Mouse (Mus musculus) naive thymus-derived CD4-positive, alpha-beta T cell, adult 2 months (primary cell): ENCODE results near the gene Heatr5a.

ENCODE experiments used
- DNase-seq: peaks from one replicate; pipeline ENCODE4 v3.0.0-alpha.2; 2011; ENCODE audit warnings: low read depth

The Heatr5a gene

GRCm38 (mm10) chr12:51847953-51848680 is 123.0 kb downstream of the Heatr5a start:
- DNase-seq = no peak

DNA sequence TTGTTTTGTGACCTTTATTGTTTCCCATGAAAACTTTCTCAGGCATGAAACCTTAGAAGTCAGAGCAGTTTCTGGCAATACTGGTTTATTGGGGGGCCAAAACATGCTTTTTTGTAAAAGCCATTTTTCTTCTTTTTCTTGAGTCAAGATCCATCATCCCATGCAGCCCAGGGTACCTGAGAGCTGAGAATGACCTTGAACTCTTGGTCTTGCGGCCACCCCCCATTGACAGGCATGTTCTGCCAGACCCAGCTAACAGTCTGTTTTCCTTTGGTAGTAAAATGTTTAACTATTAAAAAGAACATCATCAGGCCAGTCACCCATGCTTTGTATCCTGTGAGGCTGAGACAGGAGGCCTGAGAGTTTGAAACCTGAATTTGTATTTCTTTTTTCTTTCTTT is 125.9 kb downstream of the Heatr5a start:
- no peak for DNase-seq

DNA sequence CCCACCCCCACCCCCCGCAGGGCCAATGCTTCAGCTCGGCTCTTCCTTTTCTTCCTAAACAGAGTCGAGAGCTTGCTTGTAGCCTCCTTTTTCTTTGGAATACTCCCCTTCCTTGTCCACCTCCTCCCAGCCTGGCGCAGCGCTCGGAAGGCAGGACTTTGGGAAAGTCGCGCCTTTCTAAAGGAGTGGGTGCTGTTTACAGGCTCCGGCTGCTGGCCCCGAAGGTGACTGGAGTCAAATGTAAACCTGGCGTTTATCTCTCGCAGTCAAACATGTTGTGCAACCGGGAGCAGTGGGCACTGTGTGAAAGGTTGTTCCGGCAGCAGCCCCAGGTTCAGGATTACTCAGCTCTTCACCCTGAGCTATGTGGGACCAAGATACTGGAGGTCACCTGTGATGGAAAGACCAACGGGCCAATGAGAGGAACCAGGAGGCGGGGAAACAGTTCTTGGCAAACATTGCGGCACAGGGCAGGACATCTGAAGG is 126.3 kb downstream of the Heatr5a start:
- DNase-seq = peak; percentile 88

DNA sequence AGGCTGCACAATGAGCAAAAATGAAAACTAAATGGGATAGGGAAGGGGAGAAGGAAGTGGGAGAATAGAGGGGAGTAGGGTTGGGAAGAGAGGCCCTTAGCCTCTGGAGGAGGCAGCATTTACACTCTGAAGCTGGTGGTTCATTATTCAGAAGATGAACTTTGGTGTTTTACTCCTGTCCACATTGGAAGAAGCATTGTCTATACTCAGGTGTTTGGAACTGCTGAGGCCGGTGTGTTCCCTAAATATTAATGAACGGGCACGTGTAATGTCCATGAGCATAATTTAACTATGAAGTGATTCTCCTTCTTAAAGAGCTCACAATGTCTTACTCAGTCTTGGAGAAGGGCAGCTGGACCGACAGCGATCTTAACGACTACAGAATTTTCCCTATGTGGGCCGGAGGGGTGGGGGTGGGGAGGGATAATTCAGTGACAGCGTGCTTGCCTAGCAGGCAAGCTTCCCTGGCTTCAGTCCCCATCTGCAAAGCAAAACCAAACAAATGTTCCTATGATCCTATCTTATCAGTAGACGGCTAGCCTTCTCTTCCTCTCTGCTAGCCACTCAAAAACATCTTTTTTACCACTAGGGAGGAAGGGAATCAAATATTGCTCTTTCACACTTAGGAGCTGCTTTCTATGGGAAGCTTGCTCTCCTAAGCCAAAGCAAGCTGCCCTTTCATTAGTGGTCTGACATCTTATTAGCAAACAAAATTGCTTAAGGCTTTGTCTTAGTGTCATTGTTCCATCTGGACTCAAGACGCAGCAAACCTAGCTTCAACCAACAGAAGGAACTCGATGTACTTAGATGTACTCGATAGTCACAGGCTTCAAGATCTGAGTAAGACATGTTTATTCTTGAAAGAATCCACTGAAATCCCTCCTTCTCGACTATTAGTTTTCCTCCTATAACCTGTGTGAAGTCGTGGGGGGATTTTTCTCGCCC is 127.3 kb downstream of the Heatr5a start:
- peak; percentile 42 for DNase-seq

DNA sequence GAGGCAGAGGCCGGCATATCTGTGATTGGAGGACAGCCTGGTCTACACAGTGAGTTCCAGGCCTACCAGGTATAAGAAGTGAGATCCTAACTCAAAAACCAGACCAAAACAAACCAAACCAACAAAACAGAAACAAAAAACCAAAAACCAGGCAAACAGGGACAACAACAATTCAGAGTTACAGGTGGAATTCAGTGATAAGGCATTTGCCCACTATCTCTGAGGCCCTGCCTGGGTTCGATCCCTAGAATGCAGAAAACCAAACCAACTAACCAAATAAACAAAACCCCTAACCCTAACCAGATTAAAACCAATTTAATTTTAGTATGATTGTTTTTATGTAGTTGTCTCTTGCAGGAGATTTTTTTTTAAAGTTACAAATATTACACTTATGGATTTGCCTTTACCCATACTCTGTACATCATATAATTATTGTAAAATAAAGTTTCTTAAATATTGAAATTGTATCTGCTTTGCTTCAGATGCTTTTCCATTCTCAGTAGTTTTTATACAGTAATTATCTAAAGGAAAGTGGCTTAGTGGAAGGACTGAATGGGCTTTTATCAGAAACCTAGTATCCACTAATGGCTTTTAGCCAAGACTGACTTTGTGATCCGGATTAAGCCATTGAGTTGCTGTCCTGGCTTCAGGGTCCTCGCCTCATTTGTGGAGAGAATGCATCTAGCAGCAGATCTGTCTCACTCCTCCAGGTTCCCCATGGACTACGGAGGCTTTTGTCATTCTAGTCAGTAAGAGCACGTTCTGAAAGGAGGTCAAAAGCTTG is 128.8 kb downstream of the Heatr5a start:
- DNase-seq = no peak

DNA sequence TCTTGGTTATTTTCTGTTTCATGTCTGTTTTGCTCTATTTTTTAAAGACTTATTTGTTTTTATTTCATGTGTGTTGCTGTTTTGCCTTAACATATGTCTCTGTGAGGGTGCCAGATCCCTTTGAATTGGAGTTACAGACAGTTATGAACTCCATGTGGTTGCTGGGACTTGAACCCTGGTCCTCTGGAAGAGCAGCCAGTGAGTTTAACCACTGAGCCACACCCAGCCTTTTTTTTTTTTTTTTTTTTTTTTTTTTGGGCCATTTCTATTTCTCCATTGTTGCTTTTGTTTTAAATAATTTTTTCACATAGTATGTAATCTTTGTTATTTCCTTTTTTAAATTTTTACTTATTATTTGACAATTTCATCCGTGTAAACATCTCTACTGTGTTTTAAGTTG is 131.3 kb downstream of the Heatr5a start:
- DNase-seq = no peak

- DNase-seq = no peak
Measured at GRCm38 (mm10) chr12:51835219-51835618, 135.9 kb downstream of the Heatr5a start.

DNA sequence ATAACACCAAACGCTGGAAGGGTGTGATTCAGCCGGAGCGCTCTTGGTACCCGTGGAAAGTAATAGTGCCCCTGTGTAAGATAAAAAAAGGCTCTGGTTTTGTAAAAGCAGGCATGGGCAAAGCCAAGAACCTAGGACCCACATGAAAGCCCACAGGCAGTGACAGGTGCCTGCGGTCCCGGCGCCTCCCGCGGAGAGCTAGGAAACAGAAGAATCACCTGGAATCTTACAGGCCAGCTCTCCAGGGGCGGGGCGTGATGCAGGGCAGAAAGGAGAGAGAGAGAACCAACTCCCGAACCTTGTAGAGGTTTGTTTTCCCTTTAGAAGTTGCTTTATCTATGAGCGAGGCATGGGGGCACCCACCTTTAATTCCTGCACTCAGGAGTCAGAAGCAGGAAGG is 139.2 kb downstream of the Heatr5a start:
- no peak for DNase-seq

- DNase-seq = no peak
Measured at GRCm38 (mm10) chr12:51831296-51831695, 139.8 kb downstream of the Heatr5a start.

- DNase-seq = peak; percentile 48
Measured at GRCm38 (mm10) chr12:51830671-51831070, 140.4 kb downstream of the Heatr5a start.

DNA sequence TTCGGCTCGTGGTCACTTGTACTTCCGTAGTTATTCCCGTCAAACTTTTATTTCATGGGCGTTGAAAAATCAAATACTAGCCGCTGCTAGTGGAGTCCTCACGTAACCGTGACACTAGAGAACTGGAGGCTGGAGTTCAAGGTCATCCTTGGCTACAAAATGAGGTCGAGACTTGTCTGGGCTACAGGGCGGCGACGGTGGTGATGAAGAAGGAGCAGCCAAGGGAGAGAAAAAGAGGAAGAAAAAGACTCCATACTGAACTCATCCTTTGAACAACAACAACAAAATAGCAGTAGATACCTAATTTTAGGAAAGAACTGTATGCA is 141.1 kb downstream of the Heatr5a start:
- peak; percentile 63 for DNase-seq

DNA sequence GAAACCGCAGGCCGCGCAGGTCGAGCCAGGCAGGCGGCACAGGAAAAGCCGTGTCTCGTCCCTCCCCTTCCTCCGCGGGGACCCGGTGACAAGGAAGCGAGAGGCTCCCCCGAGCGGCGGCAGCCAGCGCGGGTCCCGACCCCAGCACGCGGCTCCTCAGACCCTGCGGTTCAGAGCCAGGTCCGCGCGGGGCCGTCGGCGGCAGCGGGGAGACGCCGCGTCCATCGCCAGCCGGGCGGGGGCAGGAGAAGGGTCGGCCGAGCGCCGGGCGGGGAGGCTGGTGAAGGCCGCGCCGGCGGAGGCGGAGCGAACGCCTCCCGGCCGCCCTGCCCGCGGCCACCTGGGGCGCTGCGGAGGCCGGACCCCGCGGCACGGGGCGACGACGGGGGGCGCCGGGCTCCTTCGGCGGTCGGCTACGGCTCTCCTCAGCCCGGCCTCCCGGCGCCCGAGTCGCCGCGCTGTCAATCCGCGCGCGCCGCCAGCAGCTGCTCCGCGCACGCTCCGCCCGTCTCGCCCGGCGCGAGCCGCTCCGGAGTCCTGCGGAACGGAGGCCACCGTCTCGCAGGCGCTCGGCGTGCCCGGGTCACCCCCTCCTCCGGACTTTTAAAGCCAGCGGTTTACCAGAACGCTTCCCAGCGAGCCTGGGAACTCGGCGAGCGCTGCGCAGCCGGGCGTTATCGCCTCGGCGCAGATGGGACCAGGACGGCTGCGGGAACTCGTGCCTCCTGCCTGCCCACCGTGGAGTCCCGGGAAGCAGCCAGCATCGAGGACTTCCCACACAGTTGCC is 141.6 kb downstream of the Heatr5a start, which contains the start of gene Hectd1:
Gene Hectd1, minus strand, starts transcription at position 247 of the 787 bp plus-strand sequence.
- DNase-seq = peak; percentile 92

- peak; percentile 82 for DNase-seq
Measured at GRCm38 (mm10) chr12:51828716-51829289, 142.3 kb downstream of the Heatr5a start.

DNA sequence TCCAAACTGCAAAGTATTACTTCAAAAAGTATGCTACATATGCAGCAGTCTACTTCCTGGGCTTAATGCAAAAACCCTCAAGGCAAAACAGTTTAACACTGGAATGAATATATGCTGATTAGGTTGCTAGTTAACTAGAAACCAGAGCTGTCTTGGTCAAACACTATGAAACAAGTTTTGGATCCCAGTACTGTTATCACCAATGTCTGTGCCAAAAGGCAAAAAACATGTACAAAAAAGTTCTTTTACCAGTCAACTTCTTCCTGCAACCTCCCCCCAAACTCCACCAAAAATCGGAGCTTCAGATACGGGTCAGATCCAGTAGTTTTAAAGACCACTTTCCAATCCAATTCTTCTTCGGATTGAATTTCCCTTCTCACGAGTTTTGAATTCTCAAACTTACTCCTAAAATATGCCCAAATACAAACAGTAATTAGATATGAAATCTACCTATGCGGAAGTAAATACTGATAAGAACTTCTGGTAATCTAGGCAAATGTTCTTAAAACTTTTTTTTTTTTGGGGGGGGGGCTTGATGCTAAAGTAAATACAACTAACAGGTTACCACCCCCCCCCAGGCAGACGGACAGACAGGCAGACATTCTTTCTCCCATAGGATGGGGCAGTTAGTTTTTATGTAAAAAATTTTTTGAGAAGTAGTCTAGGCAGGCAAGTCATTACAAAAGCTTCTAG is 143.0 kb downstream of the Heatr5a start:
- peak; percentile 41 for DNase-seq
